Mouse (Mus musculus): ENCODE data around the gene Plekho1.
"Not testable (repeated sequence)": the region's sequence is repeated elsewhere in the genome, so short reads cannot be mapped to it uniquely, and the experiment has no call there.

Gene Plekho1

DNA sequence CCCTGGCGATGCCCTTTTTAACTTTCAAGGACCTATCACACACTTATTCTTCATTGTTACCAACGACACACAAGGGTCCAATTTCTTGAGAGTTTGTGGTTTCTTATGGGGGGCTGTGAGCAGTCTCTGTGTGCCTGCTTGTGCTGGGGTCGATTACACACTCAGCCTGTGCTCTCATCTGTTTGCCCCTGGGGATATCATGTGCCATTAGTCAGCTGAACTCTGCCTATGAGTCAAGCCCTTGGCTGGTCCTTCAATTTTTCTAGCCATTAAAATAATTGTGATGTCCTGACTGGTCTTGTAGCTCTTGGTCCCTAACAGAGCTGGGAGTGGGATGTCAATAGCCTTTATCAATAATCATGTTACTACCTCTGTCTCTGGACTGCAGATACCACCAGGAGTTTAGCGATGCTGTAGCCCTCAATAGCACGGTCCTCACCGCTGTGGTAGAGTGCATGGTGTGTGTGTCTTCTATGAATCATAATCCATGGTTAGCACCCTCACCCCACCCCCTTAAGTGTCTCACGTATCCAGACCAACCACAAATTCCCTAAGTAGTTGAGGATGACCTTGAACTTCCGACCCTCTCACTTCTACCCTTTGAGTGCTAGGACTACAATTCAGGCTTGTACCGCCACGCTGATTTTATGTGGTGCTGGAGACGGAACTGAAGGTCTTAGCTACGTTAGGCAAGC is 15.4 kb downstream of the Plekho1 start:
- no peak for DNase-seq (ENCODE audit: low spot score in 2 of 2)

DNA sequence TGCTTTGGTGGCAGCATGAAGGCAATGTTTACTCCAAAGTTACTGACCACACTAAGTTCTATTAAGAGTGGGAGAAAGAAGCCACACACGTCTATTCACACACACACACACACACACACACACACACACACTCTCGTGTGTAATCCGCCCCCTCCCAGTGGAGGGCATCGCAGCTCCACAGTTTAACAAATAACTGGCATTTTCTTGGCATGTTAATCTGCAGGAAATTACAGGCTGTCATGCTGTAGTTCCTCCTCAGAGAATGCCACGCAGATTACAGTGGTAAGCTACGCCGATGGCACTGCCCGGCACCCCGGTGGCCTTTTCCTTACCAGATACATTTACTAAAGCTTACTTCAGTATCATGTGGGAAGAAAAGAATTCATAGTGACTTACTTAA is 17.5 kb downstream of the Plekho1 start:
- DNase-seq (ENCODE audit: low spot score in 2 of 2) = no peak

DNA sequence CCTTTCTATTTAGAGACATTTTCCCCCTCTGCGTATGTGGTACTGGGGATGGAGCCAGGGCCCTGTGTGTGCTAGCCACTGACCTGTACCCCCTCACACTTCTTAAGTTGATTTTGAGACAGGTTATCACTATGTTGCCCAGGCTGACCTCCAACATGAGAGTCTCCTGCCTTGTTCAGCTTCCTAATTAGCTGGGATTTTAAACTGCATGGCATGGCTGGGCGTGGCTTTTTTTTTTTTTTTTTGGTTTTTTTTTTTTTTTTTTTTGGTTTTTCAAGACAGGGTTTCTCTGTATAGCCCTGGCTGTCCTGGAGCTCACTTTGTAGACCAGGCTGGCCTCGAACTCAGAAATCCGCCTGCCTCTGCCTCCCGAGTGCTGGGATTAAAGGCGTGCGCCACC is 18.2 kb downstream of the Plekho1 start:
- DNase-seq (ENCODE audit: low spot score in 2 of 2) = not testable (repeated sequence)

DNA sequence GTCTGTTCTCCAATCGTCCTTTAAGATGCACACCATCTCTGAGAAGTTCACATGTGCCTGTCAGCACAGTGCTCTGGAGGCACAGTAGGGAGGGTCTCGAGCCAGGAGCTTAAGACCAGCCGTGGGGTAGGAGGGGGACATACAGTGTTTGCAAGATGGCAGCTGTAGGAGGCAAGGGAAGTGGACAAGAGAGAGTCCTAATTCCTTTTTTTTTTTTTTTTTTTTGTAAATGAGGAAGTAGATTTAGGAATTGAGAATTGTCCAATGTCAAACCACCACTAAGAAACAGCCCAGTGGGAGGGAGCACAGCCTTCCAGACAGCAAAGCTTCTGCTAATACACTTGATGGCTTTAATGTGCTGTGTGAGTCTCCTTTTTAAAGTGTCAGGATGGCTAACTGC is 18.7 kb downstream of the Plekho1 start:
- DNase-seq (ENCODE audit: low spot score in 2 of 2) = no peak

DNA sequence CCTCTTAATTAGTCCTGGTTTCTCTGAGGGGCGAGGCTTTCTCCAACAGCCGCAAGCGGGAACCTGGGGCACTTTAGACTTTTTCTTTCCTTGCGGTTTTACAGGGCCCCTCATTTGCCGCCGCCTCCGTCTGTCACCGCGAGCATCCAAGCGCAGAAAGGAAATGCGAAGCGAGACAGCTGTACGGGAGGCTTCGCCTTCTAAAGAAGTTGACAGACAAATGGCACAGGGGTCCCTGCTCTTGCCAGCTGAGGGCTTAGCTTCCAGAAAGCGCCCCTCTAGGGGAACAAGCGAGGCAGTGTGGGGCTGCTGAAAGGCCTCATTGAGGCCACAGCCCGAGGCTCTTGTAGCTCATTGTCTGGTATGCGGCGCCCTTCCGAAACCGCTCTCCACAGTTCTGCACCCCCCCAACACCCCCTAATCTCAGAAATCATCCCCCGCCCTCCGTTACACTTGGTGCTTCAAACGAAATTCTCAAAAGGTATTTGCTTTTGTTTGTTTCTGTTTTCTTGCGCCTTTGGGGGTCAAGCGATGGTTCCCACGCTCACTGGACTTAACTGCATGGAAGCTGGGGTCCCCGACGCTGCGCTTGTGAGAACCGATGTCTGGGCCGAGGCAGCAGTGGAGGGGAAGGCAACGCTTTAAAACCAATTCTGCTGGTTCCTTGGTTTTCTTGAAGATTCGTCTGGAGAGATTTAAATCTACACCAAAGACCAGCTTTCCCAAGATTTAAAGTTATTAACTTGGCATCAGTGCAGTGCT is 22.7 kb downstream of the Plekho1 start:
- DNase-seq (ENCODE audit: low spot score in 2 of 2) = peak; percentile 85 to 86

DNA sequence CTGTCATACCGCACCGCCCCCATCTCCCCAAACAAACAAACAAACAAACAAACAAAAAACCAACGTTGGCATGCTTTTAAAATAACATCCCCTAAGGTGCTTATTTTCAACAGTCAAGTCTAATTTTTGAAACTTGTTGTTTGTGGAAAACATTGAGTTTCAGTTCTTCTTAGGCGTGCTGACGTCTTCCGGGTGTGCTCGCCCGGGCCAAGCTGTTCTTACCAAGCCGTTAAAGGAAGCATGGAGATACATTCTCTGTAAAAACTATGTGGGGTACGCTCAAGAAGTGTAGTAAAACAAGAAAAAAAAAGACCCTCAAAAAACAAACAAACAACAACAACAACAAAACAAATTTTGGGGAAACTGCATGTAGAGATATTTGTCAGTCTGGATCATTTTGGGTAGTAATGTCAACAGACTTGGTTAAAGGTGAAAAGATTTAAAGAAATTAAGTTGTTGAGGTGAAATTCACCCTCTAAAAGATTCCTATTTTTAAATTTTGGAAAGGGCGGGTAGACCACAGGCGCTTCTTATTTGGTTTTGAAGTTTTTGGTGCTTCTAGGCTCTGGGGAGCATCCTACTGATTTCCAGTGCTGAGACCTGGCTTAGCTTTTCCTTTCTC is 23.4 kb downstream of the Plekho1 start:
- DNase-seq (ENCODE audit: low spot score in 2 of 2) = no peak

DNA sequence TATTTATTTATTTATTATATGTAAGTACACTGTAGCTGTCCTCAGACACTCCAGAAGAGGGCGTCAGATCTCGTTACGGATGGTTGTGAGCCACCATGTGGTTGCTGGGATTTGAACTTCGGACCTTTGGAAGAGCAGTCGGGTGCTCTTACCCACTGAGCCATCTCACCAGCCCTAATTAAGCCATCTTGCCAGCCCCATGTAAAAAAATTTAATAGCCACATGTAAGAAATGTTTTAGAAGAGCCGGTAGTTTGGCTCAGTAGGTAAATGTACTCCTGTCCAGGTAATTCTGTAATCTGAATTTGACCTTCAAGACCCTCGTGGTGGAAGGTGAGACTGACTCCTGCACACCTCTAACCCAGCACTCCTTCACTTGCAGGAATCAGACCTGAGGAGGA is 25.1 kb downstream of the Plekho1 start:
- not testable (repeated sequence) for DNase-seq (ENCODE audit: low spot score in 2 of 2)

DNA sequence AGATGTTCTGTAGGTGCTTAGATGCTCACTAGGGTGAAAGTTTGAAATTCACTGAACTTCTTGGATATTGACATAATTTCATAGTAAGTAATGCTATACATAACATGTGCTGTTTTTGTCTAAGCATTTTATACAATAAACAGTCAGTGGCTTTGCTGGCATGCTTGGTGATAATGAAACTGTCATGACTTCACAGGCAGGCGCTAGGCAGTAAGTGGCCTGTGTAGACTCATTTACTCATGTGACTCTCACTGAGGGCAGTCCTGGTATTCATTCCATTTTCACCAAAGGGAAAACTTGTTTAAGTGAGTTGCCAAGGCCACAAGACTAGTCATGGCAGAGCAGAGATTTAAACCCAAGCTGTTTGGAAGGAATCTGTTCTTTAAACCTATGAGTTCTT is 26.5 kb downstream of the Plekho1 start:
- no peak for DNase-seq (ENCODE audit: low spot score in 2 of 2)

DNA sequence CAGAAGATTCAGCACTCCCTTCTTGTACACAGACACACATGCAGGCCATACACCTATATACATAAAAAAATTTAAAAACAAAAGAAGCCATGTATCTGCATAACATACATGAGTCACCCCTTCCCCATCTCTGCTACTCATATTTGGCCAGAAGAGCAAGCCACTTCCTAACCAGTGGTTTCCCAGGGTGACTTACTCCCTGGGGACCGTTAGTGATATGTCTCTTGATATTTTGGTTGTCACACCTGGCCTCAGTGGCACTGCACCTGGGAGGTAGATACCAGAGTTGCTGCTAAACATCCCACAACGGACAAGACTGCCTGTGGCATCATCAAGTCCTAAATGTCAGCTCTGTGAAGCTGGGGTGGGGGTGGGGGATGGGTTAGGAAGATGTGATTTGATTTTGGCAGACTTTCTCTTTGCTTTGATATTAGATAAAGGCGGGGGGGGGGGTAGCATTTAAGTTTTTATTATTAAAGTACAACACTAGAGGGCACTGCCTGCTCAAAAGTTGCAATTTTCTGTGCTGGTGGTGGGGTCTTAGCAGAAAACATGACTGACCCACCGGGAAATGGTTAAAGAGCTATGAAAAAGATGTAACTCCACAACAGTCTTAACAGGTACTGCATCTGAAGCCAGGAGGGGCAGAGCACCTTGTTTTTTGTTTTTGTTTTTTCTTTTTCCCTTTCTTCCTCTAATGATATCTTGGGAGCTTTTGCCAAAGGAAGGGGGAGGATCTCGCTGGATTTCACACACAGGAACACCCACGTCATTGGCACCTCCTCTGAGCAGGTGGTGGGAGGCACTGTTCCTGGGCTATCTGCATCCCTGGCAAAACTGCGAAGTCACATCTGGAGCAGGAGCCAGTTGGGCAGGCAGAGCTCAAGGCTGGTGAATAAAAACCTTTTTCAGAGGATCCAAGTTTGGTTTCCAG is 30.0 kb downstream of the Plekho1 start:
- peak in 1 of 2 experiments; percentile 66 for DNase-seq (ENCODE audit: low spot score in 2 of 2)

DNA sequence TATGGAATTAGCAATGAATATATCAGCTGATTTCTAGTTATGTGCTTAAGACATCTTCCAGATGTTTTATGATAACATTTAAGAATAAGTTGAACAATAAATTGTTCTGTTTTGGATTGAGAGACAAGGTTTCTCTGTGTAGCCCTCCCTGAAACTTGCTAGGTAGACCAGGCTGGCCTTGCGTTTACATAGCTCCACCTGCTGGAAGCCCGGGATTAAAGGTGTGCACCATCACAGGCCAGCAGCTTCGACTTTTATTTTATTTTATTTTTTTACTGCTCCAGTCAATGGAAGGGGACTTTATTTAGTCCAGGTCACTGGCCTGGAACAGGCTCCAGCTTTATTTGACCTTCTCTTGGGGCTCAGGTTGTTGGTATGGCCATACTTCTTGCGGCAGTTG is 32.1 kb downstream of the Plekho1 start:
- peak in 1 of 2 experiments; percentile 72 for DNase-seq (ENCODE audit: low spot score in 2 of 2)

DNA sequence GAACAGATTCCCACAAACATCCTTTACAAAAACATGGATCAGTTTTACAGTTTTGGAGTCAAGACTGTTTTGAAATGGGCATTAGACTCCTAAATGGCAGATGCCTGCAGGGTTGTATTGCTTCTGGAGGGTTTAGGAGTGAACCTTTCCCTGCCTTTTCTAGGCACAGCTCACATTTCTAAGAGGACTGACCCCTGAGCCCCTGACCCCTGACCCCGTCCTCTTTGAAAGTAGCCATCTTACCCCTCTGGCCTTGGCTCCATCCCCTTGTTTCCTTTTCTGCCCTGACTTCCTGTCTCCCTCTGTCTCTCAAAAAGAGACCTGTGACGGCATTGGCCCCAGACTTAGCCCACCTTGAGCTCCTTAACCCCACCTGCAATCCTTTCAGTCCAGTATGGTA is 32.6 kb downstream of the Plekho1 start:
- no peak for DNase-seq (ENCODE audit: low spot score in 2 of 2)

DNA sequence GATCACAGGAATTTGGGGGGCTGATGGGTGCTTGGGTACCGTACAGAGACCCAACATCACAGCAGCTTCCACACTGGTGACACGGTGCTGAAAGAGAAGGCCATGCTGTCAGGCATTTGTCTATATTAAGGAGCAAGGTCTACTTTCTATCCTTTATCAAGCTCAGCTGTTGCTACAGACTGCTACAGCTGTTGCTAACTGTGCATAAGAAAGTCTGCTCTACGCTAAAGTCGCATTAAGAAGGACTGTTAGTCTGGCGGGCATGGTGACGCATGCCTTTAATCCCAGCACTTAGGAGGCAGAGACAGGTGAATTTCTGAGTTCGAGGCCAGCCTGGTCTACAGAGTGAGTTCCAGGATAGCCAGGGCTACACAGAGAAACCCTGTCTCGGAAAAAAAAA is 33.6 kb downstream of the Plekho1 start:
- DNase-seq (ENCODE audit: low spot score in 2 of 2) = not testable (repeated sequence)

DNA sequence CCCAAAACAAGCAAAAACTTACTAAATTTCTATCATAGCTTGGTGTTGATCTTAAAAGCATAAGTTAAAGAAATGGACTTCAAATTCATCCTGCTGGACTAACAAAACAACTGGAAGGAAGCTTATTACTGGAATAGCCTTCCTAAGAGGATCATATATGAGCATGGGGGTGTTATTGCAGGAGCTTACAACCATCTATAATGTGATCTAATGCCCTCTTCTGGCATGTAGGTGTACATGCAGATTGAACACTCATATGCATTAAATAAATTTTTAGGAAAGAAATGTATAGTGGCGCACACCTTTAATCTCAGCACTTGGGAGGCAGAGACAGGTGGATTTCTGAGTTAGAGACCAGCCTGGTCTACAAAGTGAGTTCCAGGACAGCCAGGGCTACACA is 36.0 kb downstream of the Plekho1 start:
- DNase-seq (ENCODE audit: low spot score in 2 of 2) = no peak

DNA sequence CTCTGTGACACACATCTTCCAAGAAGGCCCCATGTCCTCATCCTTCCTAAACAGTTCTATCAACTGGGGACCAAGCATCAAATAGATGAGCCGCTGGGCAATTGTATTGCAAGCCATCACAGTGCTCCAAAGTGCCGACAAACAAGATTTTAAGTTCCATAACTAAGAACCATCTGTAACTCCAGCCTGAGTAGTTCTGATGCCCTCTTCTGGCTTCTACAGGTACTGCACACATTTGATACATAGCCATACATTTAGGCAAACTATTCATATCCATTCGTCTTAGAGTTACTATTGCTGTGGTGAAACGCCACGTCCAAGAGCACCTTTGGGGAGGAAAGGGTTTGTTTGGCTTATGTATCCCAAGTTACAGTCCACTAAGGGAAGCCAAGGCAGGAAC is 36.7 kb downstream of the Plekho1 start:
- peak in 1 of 2 experiments; percentile 63 for DNase-seq (ENCODE audit: low spot score in 2 of 2)

DNA sequence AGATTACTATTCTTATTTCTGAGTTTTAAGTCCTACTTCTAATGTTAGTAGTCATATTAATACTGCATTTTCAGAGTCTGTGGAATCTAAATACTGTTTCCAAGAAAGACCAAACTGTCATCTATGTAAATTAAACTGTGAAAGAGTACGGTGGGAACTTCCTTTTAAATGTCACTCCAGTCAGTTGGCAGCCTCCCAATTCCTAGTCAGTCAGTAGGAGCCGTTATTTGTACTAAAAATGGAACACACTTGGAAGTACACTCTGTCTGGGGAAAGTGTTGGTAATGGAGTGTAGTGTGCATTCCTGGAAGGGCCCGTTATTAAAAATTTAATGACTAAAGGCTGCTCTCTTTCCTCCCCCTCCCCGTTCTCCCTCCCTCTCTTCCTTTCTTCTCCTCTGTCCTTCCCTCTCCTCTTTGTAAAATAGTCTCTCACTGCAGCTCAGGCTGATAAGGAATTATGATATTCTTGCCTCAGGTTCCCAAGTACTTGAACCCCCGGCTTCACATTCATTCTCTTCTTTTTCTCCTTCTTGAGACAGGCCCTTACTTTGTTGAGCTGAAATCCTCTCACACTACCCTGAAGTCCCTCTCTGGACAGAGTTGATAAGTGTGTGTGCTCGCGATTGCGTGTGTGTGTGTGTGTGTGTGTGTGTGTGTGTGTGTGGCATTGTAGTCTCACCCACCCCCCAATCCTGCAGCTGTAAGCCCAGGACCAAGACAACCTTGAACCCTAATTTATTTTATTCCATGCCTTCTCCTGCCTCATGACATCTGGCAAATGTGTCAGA is 38.2 kb downstream of the Plekho1 start:
- DNase-seq (ENCODE audit: low spot score in 2 of 2) = no peak

DNA sequence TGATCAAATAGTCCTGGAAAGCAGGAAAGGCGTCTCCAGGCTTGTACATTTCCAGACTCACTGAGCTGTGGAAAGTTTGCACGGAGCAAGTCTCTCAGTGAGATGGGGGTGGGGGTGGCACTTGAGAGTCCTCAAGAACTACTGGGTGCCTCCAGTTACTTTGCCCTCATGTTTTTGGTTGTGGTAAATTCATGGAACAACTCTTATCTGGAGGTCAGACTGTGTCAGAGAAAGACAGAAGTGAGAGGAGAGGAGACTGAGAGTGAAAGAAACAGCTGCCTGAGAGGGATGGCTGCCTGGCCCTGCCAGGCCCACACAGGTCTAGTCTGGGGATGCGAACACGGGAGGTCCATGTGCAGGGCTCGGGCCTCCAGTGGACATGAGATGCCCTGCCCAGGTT is 40.5 kb downstream of the Plekho1 start:
- no peak for DNase-seq (ENCODE audit: low spot score in 2 of 2)

DNA sequence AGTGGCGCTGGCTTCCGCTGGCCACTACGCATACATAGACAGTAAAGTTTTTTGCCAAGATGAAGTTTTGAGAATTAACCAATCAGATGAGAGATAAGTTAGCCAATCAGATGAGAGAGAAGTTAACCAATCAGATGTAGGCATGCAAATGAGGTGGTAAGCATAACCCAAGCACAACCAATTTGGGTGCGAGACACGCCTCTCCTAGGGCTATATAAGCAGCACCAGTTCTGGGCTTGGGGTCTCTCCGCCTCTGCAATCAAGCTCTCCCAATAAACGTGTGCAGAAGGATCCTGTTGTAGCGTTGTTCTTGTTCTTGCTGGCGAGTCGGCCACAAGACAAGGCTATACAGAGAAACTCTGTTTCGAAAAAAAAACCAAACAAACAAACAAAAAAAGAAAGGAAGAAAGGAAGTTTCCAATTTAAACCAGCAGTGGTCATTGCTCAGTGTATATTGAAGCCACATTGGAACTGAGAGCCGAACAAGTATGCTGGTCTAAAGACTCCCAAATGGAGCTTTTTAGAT is 41.1 kb downstream of the Plekho1 start:
- not testable (repeated sequence) for DNase-seq (ENCODE audit: low spot score in 2 of 2)

DNA sequence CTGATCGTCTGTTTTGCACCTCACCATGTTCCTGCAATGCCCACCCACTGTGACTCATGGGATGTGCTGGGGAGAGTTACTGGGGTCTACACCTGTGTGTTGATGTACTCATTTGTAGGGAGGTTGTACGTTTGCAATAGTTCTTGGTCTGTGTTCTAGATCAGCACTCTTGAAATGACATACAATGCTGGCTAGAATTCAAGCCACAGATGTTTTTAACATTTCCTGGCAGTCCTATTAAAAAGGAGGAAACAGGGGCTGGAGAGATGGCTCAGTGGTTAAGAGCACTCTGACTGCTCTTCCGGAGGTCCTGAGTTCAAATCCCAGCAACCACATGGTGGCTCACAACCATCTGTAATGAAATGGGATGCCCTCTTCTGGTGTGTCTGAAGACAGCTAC is 42.3 kb downstream of the Plekho1 start:
- DNase-seq (ENCODE audit: low spot score in 2 of 2) = no peak

DNA sequence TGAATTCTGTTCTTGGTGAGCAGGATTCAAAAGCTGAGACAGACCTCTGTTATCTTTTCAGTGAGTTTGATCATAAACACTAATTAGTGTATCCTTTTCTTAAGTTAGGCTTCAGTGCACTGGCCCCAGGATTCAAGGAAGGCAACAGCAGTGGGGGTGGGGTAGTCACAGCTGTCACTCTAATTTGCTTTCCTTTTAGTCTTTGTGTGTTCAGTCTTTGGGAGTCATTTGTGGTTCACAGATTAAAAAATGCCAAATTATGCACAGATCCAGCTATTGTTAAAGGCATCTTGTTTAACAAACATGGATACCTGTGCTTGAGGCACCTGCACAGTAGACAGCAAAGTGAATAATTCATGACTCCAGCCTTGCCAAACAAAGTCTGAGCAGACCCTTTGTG is 42.8 kb downstream of the Plekho1 start:
- no peak for DNase-seq (ENCODE audit: low spot score in 2 of 2)

DNA sequence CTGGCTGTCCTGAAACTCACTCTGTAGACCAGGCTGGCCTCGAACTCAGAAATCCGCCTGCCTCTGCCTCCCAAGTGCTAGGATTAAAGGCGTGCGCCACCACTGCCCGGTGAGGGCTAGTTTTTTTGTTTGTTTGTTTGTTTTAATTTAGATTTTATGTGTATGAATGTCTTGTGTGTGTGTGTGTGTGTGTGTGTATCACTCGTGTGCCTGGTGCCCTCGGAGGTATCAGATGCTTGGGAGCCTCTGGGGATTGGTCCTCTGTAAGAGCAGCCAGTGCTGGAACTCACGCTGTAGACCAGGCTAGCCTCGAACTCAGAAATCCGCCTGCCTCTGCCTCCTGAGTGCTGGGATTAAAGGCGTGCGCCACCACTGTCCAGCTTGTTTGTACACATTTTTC is 44.2 kb downstream of the Plekho1 start:
- DNase-seq (ENCODE audit: low spot score in 2 of 2) = not testable (repeated sequence)
